Mouse (Mus musculus): ENCODE measurements around the gene Cope. TPM values are rescaled to one million over a fixed set of nuclear protein-coding genes. Genes with fewer than 3 reads are reported as not detected.

The Cope gene
- polyA plus RNA-seq, 1 experiment from 2014 or later = 275 TPM

DNA sequence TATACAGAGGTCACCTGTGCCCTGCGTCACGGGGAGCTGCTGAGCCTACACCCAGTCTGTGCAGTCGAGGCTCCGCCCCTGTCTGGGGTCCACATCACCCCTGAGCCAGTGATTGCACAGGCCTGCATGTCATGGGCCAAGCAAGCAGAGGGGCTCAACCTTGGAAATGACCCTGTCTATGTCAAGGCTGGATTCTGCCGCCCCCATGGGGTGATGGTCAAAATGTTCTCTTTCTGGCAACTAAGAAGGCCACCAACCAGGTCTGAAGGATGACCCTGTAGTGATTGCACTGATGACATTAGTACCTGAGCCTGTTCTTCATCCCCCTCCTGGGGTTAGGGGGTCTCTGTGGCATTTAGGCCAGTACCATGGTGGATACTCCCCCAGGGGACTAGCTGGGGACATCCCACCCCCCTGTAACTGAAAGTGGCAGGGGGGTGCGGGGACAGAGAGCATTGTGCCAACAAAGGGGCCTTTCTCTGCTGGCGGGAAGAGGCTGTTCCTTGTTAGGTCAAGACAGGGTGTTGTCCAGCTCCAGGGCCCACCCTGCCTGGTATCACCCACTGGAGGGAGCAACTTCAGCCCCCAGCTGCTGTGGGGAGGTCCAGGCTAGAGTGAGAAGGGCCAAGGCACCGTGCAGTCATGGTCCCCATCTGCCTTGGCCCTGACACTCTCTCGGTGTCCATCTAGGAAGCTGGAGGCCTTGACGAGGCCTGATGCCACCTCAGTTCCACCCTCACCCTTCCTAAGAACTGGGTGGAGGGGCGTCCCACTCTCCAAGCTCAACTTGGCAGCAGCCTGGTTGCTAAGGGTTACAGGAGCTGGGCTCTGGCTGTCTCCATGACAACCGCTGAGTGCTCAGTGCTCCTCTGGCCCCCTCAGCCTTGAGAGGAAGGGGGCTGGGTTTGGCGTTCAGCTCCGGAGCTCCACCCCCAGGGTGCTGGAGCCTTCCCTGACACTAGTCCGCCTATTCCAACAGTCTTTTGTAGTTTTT lies 14.5 kb downstream of the Cope start:
- Histone ChIP-seq H3K27ac (peak overlapping the region; percentile 95), H3K4me2 (peak overlapping the region; percentile 88), H3K27me3 (no peaks in the 10 kb centered on the region), H3K9me3 (no peaks in the 10 kb centered on the region), H3K36me3 (peaks cover 53% of the 10 kb centered on the region), H3K9ac (peak overlapping the region; percentile 89), H3K4me3 (peak overlapping the region; percentile 67), H3K4me1 (replicated peaks) (peaks cover 39% of the 10 kb centered on the region)
- ATAC-seq (ENCODE audit: low FRiP score) = peak; percentile 85
- WGBS = 9% methylated on average over 15 of the region's 15 CpGs

GRCm38 (mm10) chr8:70317872-70318271 lies 15.6 kb downstream of the Cope start:
- 82% methylated on average over 5 of the region's 5 CpGs for WGBS
- Histone ChIP-seq H3K4me2 (peak overlapping the region; percentile 88), H3K27me3 (no peaks in the 10 kb centered on the region), H3K36me3 (peaks cover 53% of the 10 kb centered on the region), H3K4me3 (peak overlapping the region; percentile 67; the same call in 1 of the 2 replicates), H3K27ac (peak overlapping the region; percentile 95), H3K9ac (peak overlapping the region; percentile 89), H3K9me3 (no peaks in the 10 kb centered on the region), H3K4me1 (replicated peaks) (peaks cover 39% of the 10 kb centered on the region)
- no peak for ATAC-seq (ENCODE audit: low FRiP score)

- H3K27me3 ChIP-seq = no peaks in the 10 kb centered on the region
- H3K9ac ChIP-seq = no peak overlapping the region
- H3K27ac ChIP-seq = no peak overlapping the region
- no peaks in the 10 kb centered on the region for H3K9me3 ChIP-seq
- H3K4me3 ChIP-seq = no peak overlapping the region
- peaks cover 92% of the 10 kb centered on the region for H3K36me3 ChIP-seq
- 96% methylated on average over 3 of the region's 3 CpGs for WGBS
- no peak overlapping the region for H3K4me2 ChIP-seq
- H3K4me1 ChIP-seq (replicated peaks) = 0 out of 2 replicates have a peak, but pooled peaks cover 3% of the 10 kb centered on the region
- no peak for ATAC-seq (ENCODE audit: low FRiP score)
Measured at GRCm38 (mm10) chr8:70323716-70324115, 21.4 kb downstream of the Cope start.

DNA sequence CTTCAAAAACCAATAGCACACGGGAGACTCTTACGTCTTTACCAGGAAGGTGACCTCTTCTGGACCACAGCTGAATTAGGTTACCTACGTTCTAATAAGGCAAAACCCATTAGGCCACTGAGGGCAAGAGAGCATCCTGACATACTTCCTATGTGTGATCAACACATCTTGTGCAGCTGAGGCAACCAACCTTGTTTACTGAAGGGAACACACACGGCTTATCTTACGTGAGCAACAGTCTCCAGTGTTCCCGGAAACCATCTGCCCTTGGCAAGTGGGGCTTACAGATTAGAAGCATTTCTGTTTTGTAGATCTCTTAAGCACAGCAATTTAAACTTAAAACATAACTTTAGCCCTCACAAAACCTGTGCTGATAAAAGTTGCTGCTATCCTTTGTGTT lies 25.2 kb downstream of the Cope start:
- H3K4me2 ChIP-seq = no peak overlapping the region

GRCm38 (mm10) chr8:70329124-70329834 lies 27.0 kb downstream of the Cope start, which contains the start of gene Gdf1:
TSS of gene Gdf1 (plus strand) at chr8:70329817.
- Histone ChIP-seq H3K27me3 (peaks cover 15% of the 10 kb centered on the region; the same call in 1 of the 2 replicates), H3K4me3 (0 out of 2 replicates have a peak within 1 kb of the TSS, but pooled peaks have one; percentile 0), H3K9ac (peak within 1 kb of the TSS; percentile 56), H3K27ac (no peak within 1 kb of the TSS), H3K36me3 (peaks cover 88% of the 10 kb centered on the region), H3K9me3 (no peaks in the 10 kb centered on the region), H3K4me1 (replicated peaks) (peaks cover 32% of the 10 kb centered on the region), H3K4me2 (peak within 1 kb of the TSS; percentile 29; the same call in 1 of the 2 replicates)
- no peak for ATAC-seq (ENCODE audit: low FRiP score)
- WGBS = 30% methylated on average over 14 of the region's 14 CpGs

More for the DNA sequence above, 25.2 kb downstream of the Cope start:
- Histone ChIP-seq H3K9ac (no peak overlapping the region), H3K27me3 (peaks cover 15% of the 10 kb centered on the region; the same call in 1 of the 2 replicates), H3K36me3 (peaks cover 88% of the 10 kb centered on the region), H3K9me3 (no peaks in the 10 kb centered on the region), H3K27ac (no peak overlapping the region), H3K4me3 (no peak overlapping the region), H3K4me1 (replicated peaks) (peaks cover 32% of the 10 kb centered on the region)
- ATAC-seq (ENCODE audit: low FRiP score) = no peak
- WGBS = 96% methylated on average over 6 of the region's 6 CpGs

GRCm38 (mm10) chr8:70329835-70330740 lies 27.8 kb downstream of the Cope start:
- peaks cover 32% of the 10 kb centered on the region for H3K4me1 ChIP-seq (replicated peaks)
- ATAC-seq (ENCODE audit: low FRiP score) = peak; percentile 41
- peaks cover 15% of the 10 kb centered on the region; the same call in 1 of the 2 replicates for H3K27me3 ChIP-seq
- peak overlapping the region; percentile 29; the same call in 1 of the 2 replicates for H3K4me2 ChIP-seq
- H3K9me3 ChIP-seq = no peaks in the 10 kb centered on the region
- H3K4me3 ChIP-seq = 0 out of 2 replicates have a peak overlapping the region, but pooled peaks have one; percentile 0
- 7% methylated on average over 45 of the region's 45 CpGs for WGBS
- peaks cover 88% of the 10 kb centered on the region for H3K36me3 ChIP-seq
- H3K27ac ChIP-seq = no peak overlapping the region
- H3K9ac ChIP-seq = peak overlapping the region; percentile 56

DNA sequence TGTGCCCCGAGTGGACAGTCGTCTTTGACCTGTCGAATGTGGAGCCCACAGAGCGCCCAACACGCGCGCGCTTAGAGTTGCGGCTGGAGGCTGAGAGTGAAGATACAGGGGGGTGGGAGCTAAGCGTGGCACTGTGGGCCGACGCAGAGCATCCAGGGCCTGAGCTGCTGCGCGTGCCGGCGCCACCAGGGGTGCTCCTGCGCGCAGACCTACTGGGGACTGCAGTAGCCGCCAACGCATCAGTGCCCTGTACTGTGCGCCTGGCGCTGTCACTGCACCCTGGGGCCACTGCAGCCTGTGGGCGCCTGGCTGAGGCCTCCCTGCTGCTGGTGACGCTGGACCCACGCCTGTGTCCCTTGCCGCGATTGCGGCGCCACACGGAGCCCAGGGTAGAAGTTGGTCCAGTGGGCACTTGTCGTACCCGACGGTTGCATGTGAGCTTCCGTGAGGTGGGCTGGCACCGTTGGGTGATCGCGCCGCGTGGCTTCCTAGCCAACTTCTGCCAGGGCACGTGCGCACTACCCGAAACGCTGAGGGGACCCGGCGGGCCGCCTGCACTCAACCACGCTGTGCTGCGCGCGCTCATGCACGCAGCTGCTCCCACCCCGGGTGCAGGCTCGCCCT lies 28.5 kb downstream of the Cope start:
- H3K4me1 ChIP-seq (replicated peaks) = peaks cover 32% of the 10 kb centered on the region
- H3K4me2 ChIP-seq = peak overlapping the region; percentile 29; the same call in 1 of the 2 replicates
- peak; percentile 74 for ATAC-seq (ENCODE audit: low FRiP score)
- H3K4me3 ChIP-seq = 0 out of 2 replicates have a peak overlapping the region, but pooled peaks have one; percentile 9
- peak overlapping the region; percentile 56 for H3K9ac ChIP-seq
- WGBS = 21% methylated on average over 53 of the region's 53 CpGs
- no peak overlapping the region for H3K27ac ChIP-seq
- H3K36me3 ChIP-seq = peaks cover 90% of the 10 kb centered on the region
- peaks cover 15% of the 10 kb centered on the region; the same call in 1 of the 2 replicates for H3K27me3 ChIP-seq
- no peaks in the 10 kb centered on the region for H3K9me3 ChIP-seq

DNA sequence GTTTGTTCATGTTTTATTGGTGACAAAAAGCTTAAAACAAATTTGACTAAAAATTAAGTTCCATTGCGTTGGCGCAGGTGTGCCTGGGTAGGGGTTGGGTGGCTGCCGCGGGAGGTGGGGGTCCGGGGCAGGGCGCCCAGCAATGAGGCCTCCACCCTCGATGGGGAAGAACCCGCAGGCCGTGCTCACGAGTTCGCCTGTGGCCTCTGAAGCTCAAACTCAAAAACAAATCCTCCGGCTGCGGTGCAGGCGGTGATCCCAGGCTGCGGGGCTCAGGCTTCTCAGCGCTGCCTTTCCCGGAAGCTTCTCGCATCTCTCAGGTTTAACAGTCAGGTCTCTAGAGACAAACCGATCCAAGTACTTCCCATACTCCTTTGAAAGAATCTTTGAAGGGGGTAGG lies 29.2 kb downstream of the Cope start:
- Histone ChIP-seq H3K9ac (0 out of 2 replicates have a peak overlapping the region, but pooled peaks have one; percentile 36), H3K4me3 (no peak overlapping the region), H3K27me3 (peaks cover 15% of the 10 kb centered on the region; the same call in 1 of the 2 replicates), H3K4me1 (replicated peaks) (peaks cover 32% of the 10 kb centered on the region), H3K27ac (no peak overlapping the region), H3K36me3 (peaks cover 92% of the 10 kb centered on the region), H3K4me2 (0 out of 2 replicates have a peak overlapping the region, but pooled peaks have one; percentile 29), H3K9me3 (no peaks in the 10 kb centered on the region)
- no peak for ATAC-seq (ENCODE audit: low FRiP score)
- 71% methylated on average over 19 of the region's 19 CpGs for WGBS

DNA sequence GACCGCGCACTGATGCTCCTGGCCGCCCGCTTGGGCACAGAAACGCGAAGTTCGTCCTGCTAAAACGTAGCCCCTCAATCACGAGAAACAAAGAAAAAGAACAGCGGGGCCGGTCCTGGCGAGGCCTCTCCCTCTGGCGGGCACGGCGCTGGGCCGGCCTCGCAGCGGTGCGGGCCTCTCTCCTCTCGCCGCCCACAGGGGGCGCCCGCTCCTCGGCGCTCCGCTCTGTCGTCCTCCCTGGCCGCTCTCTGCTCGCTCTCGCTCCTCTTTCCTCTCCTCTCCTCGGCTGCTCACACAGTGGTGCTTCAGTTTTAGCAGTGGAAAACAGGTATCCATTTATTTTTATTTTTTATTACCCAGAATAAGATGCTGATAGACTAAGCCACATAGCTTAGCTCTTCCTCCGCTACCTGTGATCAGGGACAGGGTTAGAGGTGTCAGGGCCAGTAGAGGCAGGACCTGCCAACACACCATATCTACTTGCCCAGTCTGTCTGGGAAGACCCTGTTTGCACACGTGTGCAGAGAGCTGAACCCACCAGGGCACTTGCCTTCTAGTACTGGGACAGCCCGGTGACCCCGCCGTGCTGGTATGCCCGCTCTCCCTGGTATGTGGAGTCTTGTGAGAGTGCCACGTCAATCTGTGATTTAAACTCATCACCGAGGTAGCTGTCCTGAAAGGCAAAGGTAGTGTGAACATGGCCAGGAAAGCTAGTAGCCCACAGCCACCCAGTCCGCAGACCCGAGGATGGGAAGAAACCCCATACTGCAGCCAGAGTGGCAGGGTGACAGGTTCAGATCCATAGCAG lies 30.0 kb downstream of the Cope start:
- peak overlapping the region; percentile 46; the same call in 1 of the 2 replicates for H3K27ac ChIP-seq
- H3K4me2 ChIP-seq = no peak overlapping the region
- H3K27me3 ChIP-seq = peaks cover 15% of the 10 kb centered on the region; the same call in 1 of the 2 replicates
- peaks cover 32% of the 10 kb centered on the region for H3K4me1 ChIP-seq (replicated peaks)
- H3K36me3 ChIP-seq = peaks cover 93% of the 10 kb centered on the region
- no peak overlapping the region for H3K4me3 ChIP-seq
- H3K9me3 ChIP-seq = no peaks in the 10 kb centered on the region
- ATAC-seq (ENCODE audit: low FRiP score) = peak; percentile 74
- WGBS = 24% methylated on average over 40 of the region's 41 CpGs
- no peak overlapping the region for H3K9ac ChIP-seq

- peaks cover 93% of the 10 kb centered on the region for H3K36me3 ChIP-seq
- 95% methylated on average over 6 of the region's 6 CpGs for WGBS
- ATAC-seq (ENCODE audit: low FRiP score) = no peak
Measured at GRCm38 (mm10) chr8:70332878-70333202, 30.5 kb downstream of the Cope start.

More at GRCm38 (mm10) chr8:70332878-70333202, 30.5 kb downstream of the Cope start:
- Histone ChIP-seq H3K27me3 (peaks cover 15% of the 10 kb centered on the region; the same call in 1 of the 2 replicates), H3K27ac (no peak overlapping the region), H3K4me3 (no peak overlapping the region), H3K4me1 (replicated peaks) (peaks cover 32% of the 10 kb centered on the region), H3K4me2 (no peak overlapping the region), H3K9me3 (no peaks in the 10 kb centered on the region), H3K9ac (peak overlapping the region; percentile 14; the same call in 1 of the 2 replicates)
